Mouse (Mus musculus) embryonic facial prominence, embryonic 14.5 days (tissue): ENCODE measurements around the gene Arl2. TPM values are rescaled to one million over a fixed set of nuclear protein-coding genes. Genes with fewer than 3 reads are reported as not detected.
"Not testable (repeated sequence)": the region's sequence is repeated elsewhere in the genome, so short reads cannot be mapped to it uniquely, and the experiment has no call there.

Source experiments
- ATAC-seq: fragments of 200-750 bp; cut with Nextera tagmentation; 2 replicates; pipeline ENCODE4 v1.8.0; 2017; ENCODE audit warnings: low read depth, moderate number of reproducible peaks, moderate TSS enrichment
- DNase-seq: peaks from one replicate; pipeline ENCODE4 v3.0.0-alpha.2; 2015; ENCODE audit warnings: low spot score
- H3K27ac ChIP-seq: fragments of 300-500 bp; sonication (generic); replicated peaks from 2 replicates; pipeline ENCODE4 v1.5.1; 2014; ENCODE audit warnings: low read depth, mild to moderate bottlenecking, low read length, moderate library complexity
- H3K27me3 ChIP-seq: fragments of 300-500 bp; sonication (generic); replicated peaks from 2 replicates; pipeline ENCODE4 v1.6.1; 2014; ENCODE audit warnings: low read length; ENCODE audit not compliant: control insufficient read depth, insufficient read depth
- H3K36me3 ChIP-seq: fragments of 300-500 bp; sonication (generic); 2 replicates; pipeline ENCODE4 v1.6.1; 2014; ENCODE audit warnings: low read length, mixed read lengths; ENCODE audit not compliant: control insufficient read depth, insufficient read depth
- H3K4me1 ChIP-seq: fragments of 300-500 bp; sonication (generic); 2 replicates; pipeline ENCODE4 v1.6.1; 2014; ENCODE audit warnings: antibody characterized with exemption, low read length; ENCODE audit not compliant: control insufficient read depth, insufficient read depth
- H3K4me2 ChIP-seq: fragments of 300-500 bp; sonication (generic); 2 replicates; pipeline ENCODE4 v1.6.1; 2014; ENCODE audit warnings: low read depth, mild to moderate bottlenecking, low read length, moderate library complexity, mixed read lengths
- H3K4me3 ChIP-seq: fragments of 300-500 bp; sonication (generic); 2 replicates; pipeline ENCODE4 v1.5.1; 2014; ENCODE audit warnings: low read depth, mild to moderate bottlenecking, low read length
- H3K9ac ChIP-seq: fragments of 300-500 bp; sonication (generic); 2 replicates; pipeline ENCODE4 v1.6.1; 2014; ENCODE audit warnings: low read depth, mild to moderate bottlenecking, low read length, moderate library complexity, mixed read lengths
- H3K9me3 ChIP-seq: fragments of 300-500 bp; sonication (generic); 2 replicates; pipeline ENCODE4 v1.6.1; 2016; ENCODE audit warnings: low read length; ENCODE audit not compliant: control insufficient read depth
- WGBS: fragments of 180-500 bp; shearing (Covaris S2); extraction: QIAGEN DNeasy Blood & Tissue Kit; methylation state at CpG from one replicate; pipeline ENCODE4 v1.1.7; 2014; 5-methylcytosine and 5-hydroxymethylcytosine counted together
- polyA plus RNA-seq: library from polyadenylated mRNA; unstranded; fragments of >200 nt; fragmentation: Nextera tagmentation; extraction: Ambion mirVana; gene quantifications from 2 replicates; pipeline ENCODE4 v1.2.1, GENCODE M21; 2014

Gene Arl2
- polyA plus RNA-seq, 1 experiment from 2014 or later = 73.4 TPM

- Histone ChIP-seq H3K27ac (no peak overlapping the region), H3K4me1 (peaks cover 3% of the 10 kb centered on the region), H3K4me3 (no peak overlapping the region), H3K27me3 (no peaks in the 10 kb centered on the region), H3K9ac (peak overlapping the region; percentile 27), H3K36me3 (peaks cover 30% of the 10 kb centered on the region; the same call in 1 of the 2 replicates), H3K4me2 (no peak overlapping the region), H3K9me3 (no peaks in the 10 kb centered on the region)
- WGBS = 72% methylated on average over 7 of the region's 7 CpGs
- DNase-seq (no peak), ATAC-seq (no peak)
Measured at GRCm38 (mm10) chr19:6132171-6132827, 9.0 kb downstream of the Arl2 start.

- H3K4me1 ChIP-seq, H3K9me3 ChIP-seq, H3K4me3 ChIP-seq, H3K4me2 ChIP-seq, ATAC-seq, H3K9ac ChIP-seq, H3K27ac ChIP-seq, H3K27me3 ChIP-seq, DNase-seq: not testable (repeated sequence)
- 80% methylated on average over 7 of the region's 7 CpGs for WGBS
- H3K36me3 ChIP-seq = peaks cover 13% of the 10 kb centered on the region; the same call in 1 of the 2 replicates
Measured at GRCm38 (mm10) chr19:6130414-6131128, 10.8 kb downstream of the Arl2 start.

GRCm38 (mm10) chr19:6127760-6128341 is 13.5 kb downstream of the Arl2 start, which contains the start of gene Snx15:
TSS of gene Snx15 (minus strand) at chr19:6128304.
- Histone ChIP-seq H3K9ac (peak within 1 kb of the TSS; percentile 69), H3K27ac (peak within 1 kb of the TSS; percentile 89), H3K4me3 (peak within 1 kb of the TSS; percentile 60), H3K4me2 (peak within 1 kb of the TSS; percentile 58), H3K27me3 (no peaks in the 10 kb centered on the region), H3K36me3 (no peaks in the 10 kb centered on the region), H3K9me3 (no peaks in the 10 kb centered on the region), H3K4me1 (peaks cover 3% of the 10 kb centered on the region)
- DNase-seq = peak; percentile 98
- peak; percentile 95 for ATAC-seq
- WGBS = 1% methylated on average over 27 of the region's 32 CpGs

GRCm38 (mm10) chr19:6126789-6127580 is 14.4 kb downstream of the Arl2 start:
- Histone ChIP-seq H3K4me3 (peak overlapping the region; percentile 60), H3K4me2 (peak overlapping the region; percentile 58), H3K36me3 (no peaks in the 10 kb centered on the region), H3K9me3 (no peaks in the 10 kb centered on the region), H3K27me3 (no peaks in the 10 kb centered on the region), H3K9ac (peak overlapping the region; percentile 69), H3K4me1 (peaks cover 3% of the 10 kb centered on the region), H3K27ac (peak overlapping the region; percentile 89)
- WGBS = 70% methylated on average over 10 of the region's 10 CpGs
- DNase-seq (no peak), ATAC-seq (no peak)

- peak; percentile 39 for DNase-seq
- 29% methylated on average over 4 of the region's 4 CpGs for WGBS
- no peak overlapping the region for H3K27ac ChIP-seq
- no peak for ATAC-seq
- H3K4me2 ChIP-seq = no peak overlapping the region
- no peaks in the 10 kb centered on the region for H3K27me3 ChIP-seq
- H3K4me1 ChIP-seq = peaks cover 3% of the 10 kb centered on the region
- H3K9me3 ChIP-seq = no peaks in the 10 kb centered on the region
- H3K9ac ChIP-seq = no peak overlapping the region
- no peak overlapping the region for H3K4me3 ChIP-seq
- 0 out of 2 replicates have a peak, but pooled peaks cover 5% of the 10 kb centered on the region for H3K36me3 ChIP-seq
Measured at GRCm38 (mm10) chr19:6126289-6126688, 15.1 kb downstream of the Arl2 start.

GRCm38 (mm10) chr19:6124898-6125297 is 16.4 kb downstream of the Arl2 start:
- 70% methylated on average over 2 of the region's 2 CpGs for WGBS
- no peak for ATAC-seq
- Histone ChIP-seq H3K27ac (no peak overlapping the region), H3K4me1 (peaks cover 3% of the 10 kb centered on the region), H3K4me3 (no peak overlapping the region), H3K27me3 (no peaks in the 10 kb centered on the region), H3K36me3 (0 out of 2 replicates have a peak, but pooled peaks cover 8% of the 10 kb centered on the region), H3K9ac (no peak overlapping the region), H3K4me2 (no peak overlapping the region), H3K9me3 (no peaks in the 10 kb centered on the region)
- no peak for DNase-seq

- Histone ChIP-seq H3K9me3 (no peaks in the 10 kb centered on the region), H3K27ac (no peak overlapping the region), H3K4me3 (no peak overlapping the region), H3K9ac (0 out of 2 replicates have a peak overlapping the region, but pooled peaks have one; percentile 1), H3K27me3 (no peaks in the 10 kb centered on the region), H3K4me1 (peaks cover 4% of the 10 kb centered on the region), H3K4me2 (no peak overlapping the region), H3K36me3 (0 out of 2 replicates have a peak, but pooled peaks cover 8% of the 10 kb centered on the region)
- ATAC-seq (no peak), DNase-seq (peak; percentile 27)
- WGBS = 53% methylated on average over 8 of the region's 8 CpGs
Measured at GRCm38 (mm10) chr19:6123330-6123729, 18.0 kb downstream of the Arl2 start.

GRCm38 (mm10) chr19:6121761-6122160 is 19.6 kb downstream of the Arl2 start:
- Histone ChIP-seq H3K4me2 (no peak overlapping the region), H3K9ac (no peak overlapping the region), H3K9me3 (no peaks in the 10 kb centered on the region), H3K27ac (no peak overlapping the region), H3K36me3 (0 out of 2 replicates have a peak, but pooled peaks cover 8% of the 10 kb centered on the region), H3K27me3 (no peaks in the 10 kb centered on the region), H3K4me3 (no peak overlapping the region), H3K4me1 (peaks cover 10% of the 10 kb centered on the region)
- ATAC-seq (no peak), DNase-seq (no peak)
- WGBS = 25% methylated on average over 9 of the region's 19 CpGs
